In genomic region chr15:7663888-7664287, GRCm38 (mm10) we compare ENCODE assay signal across 24 mouse cellular contexts.
DNase-seq lines count a peak whose midpoint lies in the region; ATAC-seq lines count a peak whose summit lies in the region.
"Had no signal": no experiment of that assay in that cellular context is flagged by ENCODE, and none has a peak within 500 bp of the region (broad histone marks: within the 10 kb centered on the region; RNA-seq: fewer than 3 reads in every experiment).

No protein-coding gene starts in this region.

- peaks cover 16% of the 10 kb centered on the region for H3K27me3 ChIP-seq in embryonic facial prominence, embryonic 13.5 days
- no peaks in the 10 kb centered on the region for H3K27me3 ChIP-seq in embryonic facial prominence, embryonic 10.5 days (replicated peaks; ENCODE audit: low read depth, poor library complexity, severe bottlenecking)
- peaks cover 7% of the 10 kb centered on the region; the same call in 1 of the 2 replicates for H3K27me3 ChIP-seq in embryonic facial prominence, embryonic 14.5 days (replicated peaks; ENCODE audit: control insufficient read depth, insufficient read depth, low read length)
- H3K27me3 ChIP-seq: CH12.LX; embryonic facial prominence, embryonic 15.5 days; forebrain, embryonic 12.5 days; forebrain, embryonic 15.5 days had no signal

- no peak for DNase-seq in embryonic facial prominence, embryonic 10.5 days (ENCODE audit: low spot score)
- peak; percentile 42 for DNase-seq in heart, adult 11 months
- no peak for DNase-seq in heart, adult 8-10 months (ENCODE audit: low spot score)
- DNase-seq in retina, postnatal 1 day = peak; percentile 19
- no peak for DNase-seq in retina, embryonic 14.5 days (ENCODE audit: low spot score)
- peak; percentile 62 for DNase-seq in embryonic facial prominence, embryonic 14.5 days (ENCODE audit: low spot score)
- DNase-seq in spleen, postnatal 36 days (ENCODE audit: low spot score in 2 of 2) = no peak
- DNase-seq: adrenal gland, adult 8-10 months; adrenal gland, postnatal 14 days; adrenal gland, postnatal 36 days; B cell, adult 2 months; cerebellum, adult 11-12 months; cerebellum, adult 2 months; cerebellum, adult 9-10 months; cerebellum, postnatal 25 days had no signal

- 0 out of 2 replicates have a peak, but pooled peaks have one; percentile 52 for ATAC-seq in embryonic facial prominence, embryonic 13.5 days (ENCODE audit: insufficient number of reproducible peaks, insufficient read depth, low FRiP score, low TSS enrichment, low read depth)
- no peak for ATAC-seq in embryonic facial prominence, embryonic 14.5 days (ENCODE audit: low read depth)
- ATAC-seq: CD4-positive, CD25-positive, alpha-beta regulatory T cell, adult 4 months; forebrain, embryonic 15.5 days had no signal

- H3K4me1 ChIP-seq in embryonic facial prominence, embryonic 13.5 days = peaks cover 2% of the 10 kb centered on the region; the same call in 1 of the 2 replicates
- H3K4me1 ChIP-seq in embryonic facial prominence, embryonic 10.5 days = peaks cover 3% of the 10 kb centered on the region; the same call in 1 of the 2 replicates
- no peaks in the 10 kb centered on the region for H3K4me1 ChIP-seq in embryonic facial prominence, embryonic 14.5 days (ENCODE audit: control insufficient read depth, insufficient read depth, low read length)
- H3K4me1 ChIP-seq: forebrain, embryonic 10.5 days; forebrain, embryonic 12.5 days; forebrain, embryonic 15.5 days had no signal

- no peak overlapping the region for H3K4me3 ChIP-seq in embryonic facial prominence, embryonic 13.5 days
- H3K4me3 ChIP-seq in embryonic facial prominence, embryonic 10.5 days = no peak overlapping the region
- no peak overlapping the region for H3K4me3 ChIP-seq in embryonic facial prominence, embryonic 14.5 days (ENCODE audit: low read depth, low read length)
- H3K4me3 ChIP-seq: embryonic facial prominence, embryonic 15.5 days; erythroblast, embryonic 14.5 days; forebrain, embryonic 10.5 days; forebrain, embryonic 12.5 days; forebrain, embryonic 15.5 days had no signal

- H3K9me3 ChIP-seq in embryonic facial prominence, embryonic 13.5 days = no peaks in the 10 kb centered on the region
- no peaks in the 10 kb centered on the region for H3K9me3 ChIP-seq in embryonic facial prominence, embryonic 10.5 days
- H3K9me3 ChIP-seq in embryonic facial prominence, embryonic 14.5 days (ENCODE audit: control insufficient read depth, low read length) = no peaks in the 10 kb centered on the region
- H3K9me3 ChIP-seq: embryonic facial prominence, embryonic 15.5 days; forebrain, embryonic 10.5 days; forebrain, embryonic 12.5 days; forebrain, embryonic 15.5 days; G1E had no signal

- no peak overlapping the region for H3K9ac ChIP-seq in embryonic facial prominence, embryonic 13.5 days
- H3K9ac ChIP-seq in embryonic facial prominence, embryonic 14.5 days (ENCODE audit: low read depth, low read length) = no peak overlapping the region
- H3K9ac ChIP-seq: embryonic facial prominence, embryonic 15.5 days; forebrain, embryonic 12.5 days; forebrain, embryonic 15.5 days had no signal

- no peak overlapping the region for H3K27ac ChIP-seq in embryonic facial prominence, embryonic 13.5 days
- H3K27ac ChIP-seq in embryonic facial prominence, embryonic 10.5 days (replicated peaks) = no peak overlapping the region
- H3K27ac ChIP-seq in embryonic facial prominence, embryonic 14.5 days (replicated peaks; ENCODE audit: low read depth, low read length) = no peak overlapping the region
- H3K27ac ChIP-seq: embryonic facial prominence, embryonic 15.5 days; forebrain, embryonic 10.5 days; forebrain, embryonic 12.5 days; forebrain, embryonic 15.5 days had no signal

- no peaks in the 10 kb centered on the region for H3K36me3 ChIP-seq in embryonic facial prominence, embryonic 13.5 days
- no peaks in the 10 kb centered on the region for H3K36me3 ChIP-seq in embryonic facial prominence, embryonic 10.5 days (replicated peaks)
- H3K36me3 ChIP-seq in embryonic facial prominence, embryonic 14.5 days (ENCODE audit: control insufficient read depth, insufficient read depth, low read length) = no peaks in the 10 kb centered on the region
- H3K36me3 ChIP-seq: embryonic facial prominence, embryonic 15.5 days; forebrain, embryonic 10.5 days; forebrain, embryonic 12.5 days; forebrain, embryonic 15.5 days; G1E had no signal

- H3K4me2 ChIP-seq in embryonic facial prominence, embryonic 13.5 days = no peak overlapping the region
- no peak overlapping the region for H3K4me2 ChIP-seq in embryonic facial prominence, embryonic 14.5 days (ENCODE audit: low read depth, low read length)
- H3K4me2 ChIP-seq: embryonic facial prominence, embryonic 15.5 days; forebrain, embryonic 12.5 days; forebrain, embryonic 15.5 days had no signal

- 28% methylated on average over 2 of the region's 2 CpGs for WGBS in embryonic facial prominence, embryonic 13.5 days
- 64% methylated on average over 2 of the region's 2 CpGs for WGBS in embryonic facial prominence, embryonic 10.5 days
- WGBS in embryonic facial prominence, embryonic 14.5 days = 41% methylated on average over 2 of the region's 2 CpGs

Comparison
In these comparisons a context has a peak if more than half of its experiments do, and no peak if none do; other contexts are left out.
1. DNase-seq: peak in heart, adult 11 months (single experiment), retina, postnatal 1 day (single experiment) and embryonic facial prominence, embryonic 14.5 days (single experiment); none in embryonic facial prominence, embryonic 10.5 days (single experiment), heart, adult 8-10 months (single experiment), retina, embryonic 14.5 days (single experiment) and spleen, postnatal 36 days (0 of 2).